In the genomic region with DNA sequence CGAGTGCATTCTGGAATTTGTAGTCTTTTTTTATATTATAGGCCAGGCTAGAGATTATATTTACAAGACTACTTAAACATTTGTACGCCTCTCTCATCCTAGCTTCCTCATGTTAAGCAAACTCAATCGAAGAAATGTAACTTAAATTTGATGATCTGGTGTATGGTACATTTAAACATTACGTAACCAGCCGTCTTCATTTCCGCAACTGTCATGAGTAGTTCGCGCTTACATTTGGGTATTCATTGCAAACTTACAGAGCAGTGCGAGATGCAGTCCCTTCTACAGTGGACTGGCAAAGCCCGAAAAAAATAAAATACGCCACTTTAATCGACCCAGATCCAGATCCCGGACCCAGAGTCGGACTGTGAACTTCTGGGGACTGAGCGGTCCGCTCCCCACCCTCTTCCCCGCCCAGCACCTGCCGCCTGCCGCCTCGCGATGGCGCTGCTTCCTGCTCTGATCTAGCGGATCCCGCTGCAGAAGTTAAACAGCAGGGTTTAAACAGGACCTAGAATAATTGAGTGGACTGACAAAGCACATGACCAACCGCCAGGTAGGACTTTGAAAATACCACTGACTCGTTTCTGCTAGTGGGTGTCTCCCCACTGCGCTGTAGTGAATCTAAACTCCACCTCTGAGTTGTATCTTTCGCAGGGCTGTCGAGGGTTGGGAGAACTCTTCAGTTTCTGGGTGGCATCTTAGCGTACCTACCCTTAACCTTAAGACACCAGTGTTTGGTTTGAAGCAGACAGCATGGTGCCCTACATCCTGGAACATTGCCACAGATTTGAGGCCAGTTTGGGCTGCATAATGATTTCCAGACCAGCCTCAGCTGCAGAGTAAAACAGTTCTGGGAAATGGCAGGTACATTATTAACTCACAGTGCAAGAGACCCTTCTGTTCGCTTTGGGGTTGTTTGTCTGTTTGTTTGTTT, we compare ENCODE assay signal across 8 mouse cellular contexts. TPM values are rescaled to one million over a fixed set of nuclear protein-coding genes. Genes with fewer than 3 reads are reported as not detected.
A peak's percentile ranks its signal among the peaks of the same experiment; 100 is the strongest.
DNase-seq lines count a peak whose midpoint lies in the region; ATAC-seq and TF ChIP-seq lines count a peak whose summit lies in the region.

No protein-coding gene starts in this region.

- H3K27ac ChIP-seq in forebrain, embryonic 14.5 days (ENCODE audit: low read depth, low read length), result peak overlapping the region; percentile 31; the same call in 1 of the 2 replicates
- peak overlapping the region; percentile 93 for H3K27ac ChIP-seq in layer of hippocampus, adult 2 months
- peak overlapping the region; percentile 84 for H3K27ac ChIP-seq in lung, embryonic 14.5 days (ENCODE audit: low read depth)

- peak; percentile 91 for TF ChIP-seq CTCF in layer of hippocampus, adult 2 months (conservative IDR thresholded peaks at IDR 0.05)
- peak; percentile 88 for TF ChIP-seq CTCF in lung, embryonic 14.5 days (IDR thresholded peaks at IDR 0.05; ENCODE audit: low read depth)

- peak overlapping the region; percentile 53 for H3K4me2 ChIP-seq in forebrain, embryonic 14.5 days (ENCODE audit: low read length)
- H3K4me2 ChIP-seq in lung, embryonic 14.5 days, result peak overlapping the region; percentile 67

- H3K27me3 ChIP-seq in forebrain, embryonic 14.5 days (replicated peaks; ENCODE audit: control insufficient read depth, insufficient read depth, low read length), result no peaks in the 10 kb centered on the region
- H3K27me3 ChIP-seq in lung, embryonic 14.5 days (ENCODE audit: insufficient read depth, low read length), result no peaks in the 10 kb centered on the region

- peak; percentile 91 for DNase-seq in ES-CJ7 (ENCODE audit: low read depth, low spot score)
- DNase-seq in forebrain, embryonic 14.5 days (ENCODE audit: low spot score), result peak; percentile 87
- DNase-seq in heart, postnatal 25 days (ENCODE audit: low spot score), result peak; percentile 80
- peak; percentile 81 to 85 for DNase-seq in layer of hippocampus, adult 2 months (ENCODE audit: low spot score in 2 of 2)
- DNase-seq in lung, embryonic 14.5 days, result peak; percentile 89
- peak; percentile 90 for DNase-seq in thymus, postnatal 0 days (ENCODE audit: low spot score)

- 3% methylated on average over 31 of the region's 31 CpGs for WGBS in forebrain, embryonic 14.5 days
- WGBS in lung, embryonic 14.5 days, result 3% methylated on average over 31 of the region's 31 CpGs

- H3K4me1 ChIP-seq in forebrain, embryonic 14.5 days (ENCODE audit: control insufficient read depth, insufficient read depth, low read length), result peaks cover 12% of the 10 kb centered on the region
- peaks cover 6% of the 10 kb centered on the region; the same call in 1 of the 2 replicates for H3K4me1 ChIP-seq in lung, embryonic 14.5 days (ENCODE audit: insufficient read depth)

- no peaks in the 10 kb centered on the region for H3K9me3 ChIP-seq in forebrain, embryonic 14.5 days (replicated peaks; ENCODE audit: control insufficient read depth, low read length)
- H3K9me3 ChIP-seq in lung, embryonic 14.5 days (ENCODE audit: low read depth, low read length), result no peaks in the 10 kb centered on the region

- peak; percentile 70; the same call in 1 of the 2 replicates for ATAC-seq in cerebellum, adult (ENCODE audit: insufficient number of reproducible peaks, low FRiP score, low TSS enrichment)
- ATAC-seq in forebrain, embryonic 14.5 days, result peak; percentile 81
- ATAC-seq in lung, embryonic 14.5 days (ENCODE audit: insufficient read depth), result peak; percentile 79
- ATAC-seq in neutrophil, adult 5-6 weeks (ENCODE audit: extremely low read depth, insufficient number of reproducible peaks, low FRiP score, poor library complexity, severe bottlenecking), result peak; percentile 50

- peak overlapping the region; percentile 54; the same call in 1 of the 2 replicates for H3K9ac ChIP-seq in forebrain, embryonic 14.5 days (ENCODE audit: low read length)
- H3K9ac ChIP-seq in lung, embryonic 14.5 days, result peak overlapping the region; percentile 33

- intact Hi-C loops in heart, postnatal 25 days (cut with DNase I), result loop anchor here (1.0 to 5.0 kb wide), 3 partner anchors 23 to 135 kb away; no protein-coding TSS in a partner anchor

- H3K4me3 ChIP-seq in forebrain, embryonic 14.5 days (ENCODE audit: low read depth, low read length), result peak overlapping the region; percentile 44
- H3K4me3 ChIP-seq in layer of hippocampus, adult 2 months, result peak overlapping the region; percentile 69
- H3K4me3 ChIP-seq in lung, embryonic 14.5 days (ENCODE audit: low read depth, low read length), result peak overlapping the region; percentile 41

- H3K36me3 ChIP-seq in forebrain, embryonic 14.5 days (ENCODE audit: control insufficient read depth, insufficient read depth, low read length), result peaks cover 14% of the 10 kb centered on the region
- H3K36me3 ChIP-seq in lung, embryonic 14.5 days (ENCODE audit: insufficient read depth), result peaks cover 19% of the 10 kb centered on the region

RNA-seq across cellular contexts. Expression of a gene that starts 0.7 kb away (rescaled TPM):
- 145 and 166 TPM in 2 replicates for polyA plus RNA-seq in forebrain, embryonic 14.5 days (2014; fragmentation: Nextera tagmentation; extraction: Ambion mirVana)
- 10 to 100 TPM; 80.1 to 92.2 TPM for total RNA-seq in heart, postnatal 25 days (2021)
- total RNA-seq in layer of hippocampus, adult 2 months (2021), result 100 to 1,000 TPM; 417 to 440 TPM
- 66.5 and 69.8 TPM in 2 replicates for polyA plus RNA-seq in lung, embryonic 14.5 days (2014; fragmentation: Nextera tagmentation; extraction: Ambion mirVana)
- total RNA-seq in neutrophil, adult 5-6 weeks (2017), result 93.6 and 100 TPM in 2 replicates
- 75.1 and 97.4 TPM in 2 replicates for polyA plus RNA-seq in thymus, postnatal 0 days (2015; fragmentation: Nextera tagmentation; extraction: Ambion mirVana)

RNA-seq across cellular contexts. Expression of a gene that starts 9.7 kb away (rescaled TPM):
- 0.19 and 0.62 TPM in 2 replicates for polyA plus RNA-seq in forebrain, embryonic 14.5 days (2014; fragmentation: Nextera tagmentation; extraction: Ambion mirVana)
- 1 to 10 TPM in 1 of 2 experiments, under 1 TPM in 1; 0.75 to 1.0 TPM for total RNA-seq in heart, postnatal 25 days (2021)
- total RNA-seq in layer of hippocampus, adult 2 months (2021), result 1 to 10 TPM; 1.3 to 2.1 TPM
- 2.5 and 3.3 TPM in 2 replicates for polyA plus RNA-seq in lung, embryonic 14.5 days (2014; fragmentation: Nextera tagmentation; extraction: Ambion mirVana)
- 47.0 and 49.2 TPM in 2 replicates for total RNA-seq in neutrophil, adult 5-6 weeks (2017)
- 32.4 and 34.7 TPM in 2 replicates for polyA plus RNA-seq in thymus, postnatal 0 days (2015; fragmentation: Nextera tagmentation; extraction: Ambion mirVana)

RNA-seq across cellular contexts. Expression of a gene that starts 39.5 kb away (rescaled TPM):
- polyA plus RNA-seq in forebrain, embryonic 14.5 days (2014; fragmentation: Nextera tagmentation; extraction: Ambion mirVana), result 4.0 and 6.0 TPM in 2 replicates
- total RNA-seq in heart, postnatal 25 days (2021), result 10 to 100 TPM; 27.0 to 37.6 TPM
- total RNA-seq in layer of hippocampus, adult 2 months (2021), result 1 to 10 TPM; 4.6 to 7.2 TPM
- polyA plus RNA-seq in lung, embryonic 14.5 days (2014; fragmentation: Nextera tagmentation; extraction: Ambion mirVana), result 12.7 and 13.2 TPM in 2 replicates
- 0.23 and 1.5 TPM in 2 replicates for total RNA-seq in neutrophil, adult 5-6 weeks (2017)
- 10.8 and 10.9 TPM in 2 replicates for polyA plus RNA-seq in thymus, postnatal 0 days (2015; fragmentation: Nextera tagmentation; extraction: Ambion mirVana)

RNA-seq across cellular contexts. Expression of a gene that starts 43.5 kb away (rescaled TPM):
- 0.97 and 1.1 TPM in 2 replicates for polyA plus RNA-seq in forebrain, embryonic 14.5 days (2014; fragmentation: Nextera tagmentation; extraction: Ambion mirVana)
- 1 to 10 TPM; 6.1 to 8.4 TPM for total RNA-seq in heart, postnatal 25 days (2021)
- total RNA-seq in layer of hippocampus, adult 2 months (2021), result 1 to 10 TPM; 6.9 to 7.7 TPM
- 3.7 and 3.9 TPM in 2 replicates for polyA plus RNA-seq in lung, embryonic 14.5 days (2014; fragmentation: Nextera tagmentation; extraction: Ambion mirVana)
- total RNA-seq in neutrophil, adult 5-6 weeks (2017), result 19.0 and 21.2 TPM in 2 replicates
- 2.6 and 3.1 TPM in 2 replicates for polyA plus RNA-seq in thymus, postnatal 0 days (2015; fragmentation: Nextera tagmentation; extraction: Ambion mirVana)

RNA-seq across cellular contexts. Expression of a gene that starts 51.2 kb away (rescaled TPM):
- polyA plus RNA-seq in forebrain, embryonic 14.5 days (2014; fragmentation: Nextera tagmentation; extraction: Ambion mirVana), result 79.6 and 83.4 TPM in 2 replicates
- total RNA-seq in heart, postnatal 25 days (2021), result 10 to 100 TPM; 62.5 to 66.0 TPM
- 10 to 100 TPM; 64.6 to 66.8 TPM for total RNA-seq in layer of hippocampus, adult 2 months (2021)
- 89.3 and 91.9 TPM in 2 replicates for polyA plus RNA-seq in lung, embryonic 14.5 days (2014; fragmentation: Nextera tagmentation; extraction: Ambion mirVana)
- total RNA-seq in neutrophil, adult 5-6 weeks (2017), result 17.7 and 17.8 TPM in 2 replicates
- 65.0 and 68.8 TPM in 2 replicates for polyA plus RNA-seq in thymus, postnatal 0 days (2015; fragmentation: Nextera tagmentation; extraction: Ambion mirVana)

Comparison
In these comparisons a context has a peak if more than half of its experiments do, and no peak if none do; other contexts are left out.
1. Peak in every context shown above with its lines: DNase-seq, ATAC-seq, H3K4me3 ChIP-seq and H3K27ac ChIP-seq.
2. H3K27ac ChIP-seq: peak in every context shown above with its lines; median percentile 93 in layer of hippocampus, adult 2 months; 84 in lung, embryonic 14.5 days; 31 in forebrain, embryonic 14.5 days.
3. RNA of a gene that starts 9.7 kb away (total RNA-seq): 47.0 to 49.2 TPM in neutrophil, adult 5-6 weeks; 1.3 to 2.1 TPM in layer of hippocampus, adult 2 months and 0.75 to 1.0 TPM in heart, postnatal 25 days; every median in the first group is over 10 times any median in the second.